Mouse (Mus musculus) hindbrain, postnatal 0 days (tissue): ENCODE data around the gene Tnfaip3. TPM values are rescaled to one million over a fixed set of nuclear protein-coding genes. Genes with fewer than 3 reads are reported as not detected.

Experiments
- ATAC-seq: fragments of 200-750 bp; cut with Nextera tagmentation; 2 replicates; pipeline ENCODE4 v1.8.0; 2017; ENCODE audit warnings: mild to moderate bottlenecking, moderate TSS enrichment, moderate library complexity
- DNase-seq: peaks from one replicate; pipeline ENCODE4 v3.0.0-alpha.2; 2015; ENCODE audit warnings: low spot score
- H3K27ac ChIP-seq: fragments of 300-500 bp; sonication (generic); 2 replicates; pipeline ENCODE4 v1.5.1; 2014; ENCODE audit warnings: mild to moderate bottlenecking
- H3K27me3 ChIP-seq: fragments of 300-500 bp; sonication (generic); 2 replicates; pipeline ENCODE4 v1.6.1; 2014; ENCODE audit warnings: low read length, mixed read lengths; ENCODE audit not compliant: insufficient read depth
- H3K36me3 ChIP-seq: fragments of 300-500 bp; sonication (generic); 2 replicates; pipeline ENCODE4 v1.6.1; 2014; ENCODE audit warnings: low read length, mixed read lengths; ENCODE audit not compliant: insufficient read depth
- H3K4me1 ChIP-seq: fragments of 300-500 bp; sonication (generic); 2 replicates; pipeline ENCODE4 v1.6.1; 2014; ENCODE audit warnings: antibody characterized with exemption, low read length, mixed read lengths; ENCODE audit not compliant: insufficient read depth
- H3K4me2 ChIP-seq: fragments of 300-500 bp; sonication (generic); 2 replicates; pipeline ENCODE4 v1.6.1; 2014; ENCODE audit warnings: low read depth, mild to moderate bottlenecking, low read length, moderate library complexity, mixed read lengths
- H3K4me3 ChIP-seq: fragments of 300-500 bp; sonication (generic); 2 replicates; pipeline ENCODE4 v1.5.1; 2014; ENCODE audit warnings: low read length
- H3K9ac ChIP-seq: fragments of 300-500 bp; sonication (generic); replicated peaks from 2 replicates; pipeline ENCODE4 v1.6.1; 2014; ENCODE audit warnings: mild to moderate bottlenecking, low read length, moderate library complexity, mixed read lengths
- H3K9me3 ChIP-seq: fragments of 300-500 bp; sonication (generic); 2 replicates; pipeline ENCODE4 v1.6.1; 2016; ENCODE audit warnings: low read length, mixed read lengths
- CTCF ChIP-seq: IDR thresholded peaks from 2 replicates; pipeline ENCODE4 v1.5.1; 2016; ENCODE audit warnings: antibody characterized with exemption, control low read depth, low read depth
- WGBS: fragments of 180-500 bp; shearing (Covaris S2); extraction: QIAGEN DNeasy Blood & Tissue Kit; methylation state at CpG from one replicate; pipeline ENCODE4 v1.1.7; 2014; 5-methylcytosine and 5-hydroxymethylcytosine counted together
- polyA plus RNA-seq: library from polyadenylated mRNA; unstranded; fragments of >200 nt; fragmentation: Nextera tagmentation; extraction: Ambion mirVana; gene quantifications from 2 replicates; pipeline ENCODE4 v1.2.1, GENCODE M21; 2015
- total RNA-seq: library from RNA; depleted of rRNA; stranded (reverse); fragments of >200 nt; gene quantifications from 2 replicates; pipeline ENCODE4 v1.2.3, GENCODE M21; 2014

Gene Tnfaip3
- total and polyA plus RNA-seq, 2 experiments from 2014 or later, result 1.1 to 2.4 TPM

DNA sequence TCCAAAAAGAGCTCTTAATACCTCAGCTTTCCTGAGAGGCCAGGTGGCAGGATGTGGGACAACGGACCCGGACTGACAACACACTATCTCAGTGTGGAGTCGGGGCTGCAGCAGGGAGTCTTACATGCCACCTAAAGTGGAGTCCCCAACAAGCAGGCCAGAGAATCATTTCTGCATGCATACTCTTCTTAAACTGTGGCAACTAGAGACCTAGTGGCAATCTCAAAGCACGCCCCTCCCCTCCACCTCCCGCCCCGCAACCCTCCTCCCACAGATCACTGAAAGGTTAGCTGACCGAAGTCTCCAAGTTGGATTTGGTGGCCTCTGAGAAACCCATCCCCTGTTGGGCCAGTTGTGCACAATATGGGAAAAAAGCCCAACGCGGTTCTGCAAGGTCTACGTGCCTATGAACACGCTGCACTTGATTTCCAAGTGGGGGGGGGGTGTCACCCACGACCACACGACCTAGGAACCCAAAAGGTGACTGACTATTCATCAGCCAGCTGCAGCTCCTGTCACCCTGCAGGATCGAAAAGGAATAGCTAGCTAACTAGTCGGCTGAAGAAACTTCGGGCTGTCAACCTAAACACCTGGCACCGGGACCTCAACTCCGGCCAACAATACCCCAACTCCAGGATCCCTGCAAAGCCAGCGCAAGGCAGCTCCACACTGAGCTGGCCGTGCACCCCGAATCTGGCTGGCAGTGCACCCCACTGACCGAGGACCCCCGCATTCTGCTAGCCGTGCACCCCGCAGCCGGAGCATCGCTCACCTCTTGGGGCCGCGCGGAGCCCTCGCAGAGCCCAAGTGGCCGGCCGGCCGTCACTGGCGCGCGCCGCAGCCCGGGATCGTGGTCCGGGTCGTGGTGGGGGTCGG is 838 bp downstream of the Tnfaip3 start:
- 2% methylated on average over 43 of the region's 43 CpGs for WGBS
- DNase-seq, result peak; percentile 33
- H3K36me3 ChIP-seq, result no peaks in the 10 kb centered on the region
- peak overlapping the region; percentile 60 for H3K27ac ChIP-seq
- peak overlapping the region; percentile 57 for H3K9ac ChIP-seq
- H3K4me3 ChIP-seq, result peak overlapping the region; percentile 74
- ATAC-seq, result peak; percentile 1; the same call in 1 of the 2 replicates
- TF ChIP-seq CTCF, result peak; percentile 56
- no peaks in the 10 kb centered on the region for H3K27me3 ChIP-seq
- H3K4me1 ChIP-seq, result no peaks in the 10 kb centered on the region
- no peaks in the 10 kb centered on the region for H3K9me3 ChIP-seq
- H3K4me2 ChIP-seq, result peak overlapping the region; percentile 92

- H3K27ac ChIP-seq, result no peak overlapping the region
- no peaks in the 10 kb centered on the region for H3K9me3 ChIP-seq
- no peaks in the 10 kb centered on the region for H3K36me3 ChIP-seq
- TF ChIP-seq CTCF, result no peak
- H3K4me3 ChIP-seq, result no peak overlapping the region
- H3K4me2 ChIP-seq, result no peak overlapping the region
- ATAC-seq (no peak), DNase-seq (no peak)
- H3K27me3 ChIP-seq, result no peaks in the 10 kb centered on the region
- no peaks in the 10 kb centered on the region for H3K4me1 ChIP-seq
- 92% methylated on average over 3 of the region's 3 CpGs for whole genome bisulfite sequencing
- no peak overlapping the region for H3K9ac ChIP-seq
Observed at GRCm38 (mm10) chr10:19013351-19013750, 2.1 kb downstream of the Tnfaip3 start.

- Histone ChIP-seq H3K36me3 (no peaks in the 10 kb centered on the region), H3K9ac (no peak overlapping the region), H3K27me3 (no peaks in the 10 kb centered on the region), H3K4me2 (no peak overlapping the region), H3K4me1 (no peaks in the 10 kb centered on the region), H3K27ac (no peak overlapping the region), H3K4me3 (no peak overlapping the region), H3K9me3 (no peaks in the 10 kb centered on the region)
- TF ChIP-seq CTCF, result no peak
- ATAC-seq, result no peak
- 93% methylated on average over 3 of the region's 3 CpGs for WGBS
- no peak for DNase-seq
Observed at GRCm38 (mm10) chr10:19012616-19013015, 2.8 kb downstream of the Tnfaip3 start.

- ATAC-seq (no peak), DNase-seq (no peak)
- no peak overlapping the region for H3K9ac ChIP-seq
- no peaks in the 10 kb centered on the region for H3K4me1 ChIP-seq
- no peaks in the 10 kb centered on the region for H3K36me3 ChIP-seq
- TF ChIP-seq CTCF, result no peak
- no peak overlapping the region for H3K4me2 ChIP-seq
- H3K4me3 ChIP-seq, result no peak overlapping the region
- H3K27ac ChIP-seq, result no peak overlapping the region
- H3K27me3 ChIP-seq, result no peaks in the 10 kb centered on the region
- H3K9me3 ChIP-seq, result no peaks in the 10 kb centered on the region
- 79% methylated on average over 7 of the region's 7 CpGs for WGBS
Observed at GRCm38 (mm10) chr10:19011832-19012440, 3.5 kb downstream of the Tnfaip3 start.

GRCm38 (mm10) chr10:19010414-19010813 is 5.0 kb downstream of the Tnfaip3 start:
- DNase-seq (no peak), ATAC-seq (no peak)
- H3K9me3 ChIP-seq, result no peaks in the 10 kb centered on the region
- 0 out of 2 replicates have a peak, but pooled peaks cover under 1% of the 10 kb centered on the region for H3K36me3 ChIP-seq
- no peaks in the 10 kb centered on the region for H3K27me3 ChIP-seq
- no peak overlapping the region for H3K4me2 ChIP-seq
- no peaks in the 10 kb centered on the region for H3K4me1 ChIP-seq
- no peak overlapping the region for H3K27ac ChIP-seq
- WGBS, result 82% methylated on average over 8 of the region's 8 CpGs
- no peak for TF ChIP-seq CTCF
- H3K9ac ChIP-seq, result no peak overlapping the region
- H3K4me3 ChIP-seq, result no peak overlapping the region

- Histone ChIP-seq H3K36me3 (peaks cover 7% of the 10 kb centered on the region; the same call in 1 of the 2 replicates), H3K9ac (no peak overlapping the region), H3K27me3 (no peaks in the 10 kb centered on the region), H3K27ac (no peak overlapping the region), H3K4me1 (no peaks in the 10 kb centered on the region), H3K9me3 (no peaks in the 10 kb centered on the region), H3K4me2 (no peak overlapping the region), H3K4me3 (no peak overlapping the region)
- DNase-seq (no peak), ATAC-seq (no peak)
- no peak for TF ChIP-seq CTCF
- 70% methylated on average over 8 of the region's 8 CpGs for WGBS
Observed at GRCm38 (mm10) chr10:19009186-19009672, 6.2 kb downstream of the Tnfaip3 start.
